Mouse (Mus musculus) lung, postnatal 0 days (tissue): Measurements from ENCODE around the gene Aqp9. TPM values are rescaled to one million over a fixed set of nuclear protein-coding genes. Genes with fewer than 3 reads are reported as not detected.

ENCODE experiments used
- ATAC-seq: fragments of 200-750 bp; cut with Nextera tagmentation; 2 replicates; pipeline ENCODE4 v1.8.0; 2017; ENCODE audit warnings: moderate library complexity
- DNase-seq: peaks from one replicate; pipeline ENCODE4 v3.0.0-alpha.2; 2016; ENCODE audit warnings: low spot score
- H3K27ac ChIP-seq: fragments of 300-500 bp; sonication (generic); 2 replicates; pipeline ENCODE4 v1.5.1; 2014; ENCODE audit warnings: antibody characterized with exemption, mild to moderate bottlenecking, low read length, mixed read lengths
- H3K27me3 ChIP-seq: fragments of 300-500 bp; sonication (generic); replicated peaks from 2 replicates; pipeline ENCODE4 v1.6.1; 2014; ENCODE audit warnings: low read length, mixed read lengths; ENCODE audit not compliant: insufficient read depth
- H3K36me3 ChIP-seq: fragments of 300-500 bp; sonication (generic); 2 replicates; pipeline ENCODE4 v1.6.1; 2014; ENCODE audit warnings: low read length, mixed read lengths; ENCODE audit not compliant: insufficient read depth
- H3K4me1 ChIP-seq: fragments of 300-500 bp; sonication (generic); 2 replicates; pipeline ENCODE4 v1.6.1; 2014; ENCODE audit warnings: antibody characterized with exemption, low read depth, low read length, mixed read lengths; ENCODE audit not compliant: insufficient read depth
- H3K4me2 ChIP-seq: fragments of 300-500 bp; sonication (generic); replicated peaks from 2 replicates; pipeline ENCODE4 v1.6.1; 2014; ENCODE audit warnings: low read depth, mild to moderate bottlenecking, low read length, moderate library complexity, mixed read lengths
- H3K4me3 ChIP-seq: fragments of 300-500 bp; sonication (generic); 2 replicates; pipeline ENCODE4 v1.5.1; 2014; ENCODE audit warnings: low read depth, low read length
- H3K9ac ChIP-seq: fragments of 300-500 bp; sonication (generic); replicated peaks from 2 replicates; pipeline ENCODE4 v1.6.1; 2014; ENCODE audit warnings: low read depth, mild to moderate bottlenecking
- H3K9me3 ChIP-seq: fragments of 300-500 bp; sonication (generic); 2 replicates; pipeline ENCODE4 v1.6.1; 2016; ENCODE audit warnings: low read length, mixed read lengths
- CTCF ChIP-seq: IDR thresholded peaks from 2 replicates; pipeline ENCODE4 v1.5.1; 2016; ENCODE audit warnings: antibody characterized with exemption, mild to moderate bottlenecking
- EP300 ChIP-seq: IDR thresholded peaks from 2 replicates; pipeline ENCODE4 v1.6.1; 2016; ENCODE audit warnings: antibody characterized with exemption, mild to moderate bottlenecking, control low read depth
- WGBS: fragments of 180-500 bp; shearing (Covaris S2); extraction: QIAGEN DNeasy Blood & Tissue Kit; methylation state at CpG from one replicate; pipeline ENCODE4 v1.1.7; 2014; 5-methylcytosine and 5-hydroxymethylcytosine counted together
- polyA plus RNA-seq: library from polyadenylated mRNA; unstranded; fragments of >200 nt; fragmentation: Nextera tagmentation; extraction: Ambion mirVana; gene quantifications from 2 replicates; pipeline ENCODE4 v1.2.1, GENCODE M21; 2015

Aqp9 gene
- polyA plus RNA-seq, 1 experiment from 2014 or later: 0.78 TPM

- no peak for DNase-seq
- H3K9ac ChIP-seq: no peak overlapping the region
- H3K9me3 ChIP-seq: no peaks in the 10 kb centered on the region
- no peaks in the 10 kb centered on the region for H3K36me3 ChIP-seq
- no peak for ATAC-seq
- H3K4me2 ChIP-seq: no peak overlapping the region
- H3K27ac ChIP-seq: no peak overlapping the region
- TF ChIP-seq EP300 (no peak), CTCF (no peak)
- no peaks in the 10 kb centered on the region for H3K4me1 ChIP-seq
- no peaks in the 10 kb centered on the region for H3K27me3 ChIP-seq
- no peak overlapping the region for H3K4me3 ChIP-seq
Measured at GRCm38 (mm10) chr9:71148890-71149289, 19.6 kb downstream of the Aqp9 start.

- 79% methylated on average over 10 of the region's 10 CpGs for WGBS
Measured at GRCm38 (mm10) chr9:71146210-71146609, 22.3 kb downstream of the Aqp9 start.

GRCm38 (mm10) chr9:71140205-71140604 is 28.3 kb downstream of the Aqp9 start:
- no peak for TF ChIP-seq EP300
- TF ChIP-seq CTCF: no peak
- H3K9ac ChIP-seq: no peak overlapping the region
- 68% methylated on average over 8 of the region's 8 CpGs for WGBS
- no peak overlapping the region for H3K4me3 ChIP-seq
- ATAC-seq: no peak
- no peak for DNase-seq
- H3K36me3 ChIP-seq: no peaks in the 10 kb centered on the region
- H3K9me3 ChIP-seq: no peaks in the 10 kb centered on the region
- H3K27me3 ChIP-seq: no peaks in the 10 kb centered on the region
- no peaks in the 10 kb centered on the region for H3K4me1 ChIP-seq
- H3K4me2 ChIP-seq: no peak overlapping the region
- H3K27ac ChIP-seq: no peak overlapping the region

More at GRCm38 (mm10) chr9:71146210-71146609, 22.3 kb downstream of the Aqp9 start:
- Histone ChIP-seq H3K27me3 (no peaks in the 10 kb centered on the region), H3K4me3 (no peak overlapping the region), H3K9ac (no peak overlapping the region), H3K4me1 (no peaks in the 10 kb centered on the region), H3K4me2 (no peak overlapping the region), H3K9me3 (no peaks in the 10 kb centered on the region), H3K36me3 (no peaks in the 10 kb centered on the region), H3K27ac (no peak overlapping the region)
- DNase-seq: no peak
- TF ChIP-seq EP300 (no peak), CTCF (no peak)
- no peak for ATAC-seq

GRCm38 (mm10) chr9:71138936-71139335 is 29.5 kb downstream of the Aqp9 start:
- Histone ChIP-seq H3K4me3 (no peak overlapping the region), H3K9me3 (no peaks in the 10 kb centered on the region)
- WGBS: 69% methylated on average over 2 of the region's 2 CpGs

GRCm38 (mm10) chr9:71137267-71137945 is 31.1 kb downstream of the Aqp9 start:
- no peaks in the 10 kb centered on the region for H3K9me3 ChIP-seq
- no peak overlapping the region for H3K9ac ChIP-seq

More at GRCm38 (mm10) chr9:71138936-71139335, 29.5 kb downstream of the Aqp9 start:
- H3K27me3 ChIP-seq: no peaks in the 10 kb centered on the region
- no peaks in the 10 kb centered on the region for H3K36me3 ChIP-seq
- no peak overlapping the region for H3K9ac ChIP-seq
- H3K27ac ChIP-seq: no peak overlapping the region
- no peak for TF ChIP-seq CTCF
- no peak for TF ChIP-seq EP300
- H3K4me2 ChIP-seq: no peak overlapping the region
- ATAC-seq (no peak), DNase-seq (no peak)
- no peaks in the 10 kb centered on the region for H3K4me1 ChIP-seq

GRCm38 (mm10) chr9:71135073-71135472 is 33.4 kb downstream of the Aqp9 start:
- H3K9ac ChIP-seq: no peak overlapping the region
- 62% methylated on average over 5 of the region's 5 CpGs for WGBS
- H3K4me3 ChIP-seq: no peak overlapping the region
- no peaks in the 10 kb centered on the region for H3K27me3 ChIP-seq
- no peak overlapping the region for H3K27ac ChIP-seq
- H3K36me3 ChIP-seq: no peaks in the 10 kb centered on the region
- no peaks in the 10 kb centered on the region for H3K9me3 ChIP-seq
- ATAC-seq (no peak), DNase-seq (no peak)
- no peak overlapping the region for H3K4me2 ChIP-seq
- H3K4me1 ChIP-seq: no peaks in the 10 kb centered on the region
- TF ChIP-seq EP300 (no peak), CTCF (no peak)

More at GRCm38 (mm10) chr9:71137267-71137945, 31.1 kb downstream of the Aqp9 start:
- ATAC-seq: no peak
- no peaks in the 10 kb centered on the region for H3K36me3 ChIP-seq
- no peaks in the 10 kb centered on the region for H3K4me1 ChIP-seq
- no peak overlapping the region for H3K4me2 ChIP-seq
- TF ChIP-seq EP300: no peak
- no peak for TF ChIP-seq CTCF
- H3K27ac ChIP-seq: no peak overlapping the region
- WGBS: 58% methylated on average over 6 of the region's 6 CpGs
- H3K27me3 ChIP-seq: no peaks in the 10 kb centered on the region
- no peak for DNase-seq
- H3K4me3 ChIP-seq: no peak overlapping the region
